Mouse (Mus musculus) CH12.LX (cell line): Measurements from ENCODE around the gene Ppip5k1. TPM values are rescaled to one million over a fixed set of nuclear protein-coding genes. Genes with fewer than 3 reads are reported as not detected.

ENCODE experiments used
- DNase-seq: peaks from one replicate; pipeline ENCODE4 v3.0.0-alpha.2; 2013; ENCODE audit errors: extremely low read depth
- H3K27ac ChIP-seq: 2 replicates; pipeline ENCODE4 v1.5.1; 2012; ENCODE audit warnings: low read depth, mild to moderate bottlenecking, control low read depth, moderate library complexity; ENCODE audit not compliant: insufficient read depth
- H3K27me3 ChIP-seq: replicated peaks from 2 replicates; pipeline ENCODE3; 2012; ENCODE audit warnings: inconsistent platforms
- H3K36me3 ChIP-seq, 2 experiments: replicated peaks in 1 of 2; 2 replicates each; pipeline versions ENCODE3 to v1.6.1; 2012; ENCODE audit warnings: inconsistent platforms in 1 of 2, low read length in 1 of 2, mild to moderate bottlenecking in 1 of 2, mixed read lengths in 1 of 2, moderate library complexity in 1 of 2; ENCODE audit not compliant: control insufficient read depth in 1 of 2, insufficient read depth in 1 of 2
- H3K4me1 ChIP-seq, 2 experiments: 2 replicates each; pipeline ENCODE4 v1.6.1; 2012; ENCODE audit warnings: inconsistent platforms in 1 of 2, moderate library complexity in 1 of 2; ENCODE audit not compliant: insufficient read depth in 2 of 2, control insufficient read depth in 1 of 2
- H3K4me2 ChIP-seq: 2 replicates; pipeline ENCODE4 v1.6.1; 2012; ENCODE audit warnings: low read depth, mild to moderate bottlenecking, control low read depth; ENCODE audit not compliant: poor library complexity, insufficient read depth, severe bottlenecking
- H3K4me3 ChIP-seq, 3 experiments: fragments of 150-350 bp in 1 of 3; sonication (generic) in 1 of 3; replicated peaks in 1 of 3; 2 replicates each; pipeline versions ENCODE3 to v1.5.1; 2011 to 2012; ENCODE audit warnings: low read depth in 2 of 3, low read length in 2 of 3, mild to moderate bottlenecking in 2 of 3, moderate library complexity in 2 of 3, control low read depth in 1 of 3, improper control_type of control experiment in 1 of 3, inconsistent platforms in 1 of 3, mixed read lengths in 1 of 3; ENCODE audit not compliant: poor library complexity in 1 of 3
- H3K79me2 ChIP-seq: replicated peaks from 2 replicates; pipeline ENCODE4 v1.6.1; 2012; ENCODE audit warnings: mild to moderate bottlenecking, moderate library complexity; ENCODE audit not compliant: control insufficient read depth, poor library complexity, insufficient read depth, severe bottlenecking; ENCODE audit errors: extremely low read depth
- H3K9ac ChIP-seq: 2 replicates; pipeline ENCODE4 v1.6.1; 2012; ENCODE audit warnings: low read depth, mild to moderate bottlenecking, control low read depth, moderate library complexity; ENCODE audit not compliant: insufficient read depth
- H3K9me3 ChIP-seq: replicated peaks from 2 replicates; pipeline ENCODE3; 2012; ENCODE audit warnings: low read length, inconsistent platforms, mixed read lengths
- BHLHE40 ChIP-seq: IDR thresholded peaks from 2 replicates; pipeline ENCODE4 v1.6.1; 2011; ENCODE audit warnings: mild to moderate bottlenecking, low read depth, low read length, improper control_type of control experiment
- CHD1 ChIP-seq: IDR thresholded peaks from 2 replicates; pipeline ENCODE4 v1.6.1; 2012; ENCODE audit warnings: low read depth, low read length, improper control_type of control experiment, inconsistent platforms
- ELF1 ChIP-seq: IDR thresholded peaks from 2 replicates; pipeline ENCODE4 v1.6.1; 2014; ENCODE audit warnings: low read depth, mild to moderate bottlenecking, inconsistent platforms, low read length, improper control_type of control experiment
- EP300 ChIP-seq: IDR thresholded peaks from 2 replicates; pipeline ENCODE4 v1.6.1; 2011; ENCODE audit warnings: low read length, improper control_type of control experiment
- ETS1 ChIP-seq: conservative IDR thresholded peaks from 2 replicates; pipeline ENCODE4 v1.6.1; 2012; ENCODE audit warnings: low read depth, mild to moderate bottlenecking, inconsistent platforms, low read length, improper control_type of control experiment, moderate library complexity
- GABPA ChIP-seq: IDR thresholded peaks from 2 replicates; pipeline ENCODE4 v1.6.1; 2012; ENCODE audit warnings: low read depth, low read length, improper control_type of control experiment, inconsistent platforms; ENCODE audit not compliant: insufficient replicate concordance
- HCFC1 ChIP-seq: IDR thresholded peaks from 2 replicates; pipeline ENCODE4 v1.6.1; 2012; ENCODE audit warnings: low read depth, mild to moderate bottlenecking, inconsistent platforms, low read length, improper control_type of control experiment
- JUN ChIP-seq: IDR thresholded peaks from 2 replicates; pipeline ENCODE4 v1.6.1; 2011; ENCODE audit warnings: low read depth, mild to moderate bottlenecking, low read length, improper control_type of control experiment, moderate library complexity; ENCODE audit not compliant: insufficient read depth
- JUND ChIP-seq: conservative IDR thresholded peaks from 2 replicates; pipeline ENCODE4 v1.6.1; 2011; ENCODE audit warnings: low read depth, low read length, improper control_type of control experiment
- MAFK ChIP-seq: IDR thresholded peaks from 2 replicates; pipeline ENCODE4 v1.6.1; 2011; ENCODE audit warnings: low read length, improper control_type of control experiment; ENCODE audit not compliant: insufficient replicate concordance
- MYC ChIP-seq: IDR thresholded peaks from 2 replicates; pipeline ENCODE4 v1.6.1; 2011; ENCODE audit warnings: low read depth, mild to moderate bottlenecking, improper control_type of control experiment, low read length
- NELFE ChIP-seq: IDR thresholded peaks from 2 replicates; pipeline ENCODE4 v1.6.1; 2011; ENCODE audit warnings: low read depth, low read length, improper control_type of control experiment
- PAX5 ChIP-seq: IDR thresholded peaks from 2 replicates; pipeline ENCODE4 v1.6.1; 2012; ENCODE audit warnings: low read length, inconsistent platforms, mixed read lengths
- POLR2AphosphoS2 ChIP-seq: IDR thresholded peaks from 2 replicates; pipeline ENCODE4 v1.6.1; 2011; ENCODE audit warnings: low read depth, low read length, improper control_type of control experiment
- RAD21 ChIP-seq: IDR thresholded peaks from 2 replicates; pipeline ENCODE4 v1.6.1; 2011; ENCODE audit warnings: low read depth, mild to moderate bottlenecking, low read length, improper control_type of control experiment, moderate library complexity
- RCOR1 ChIP-seq: conservative IDR thresholded peaks from 2 replicates; pipeline ENCODE4 v1.6.1; 2012; ENCODE audit warnings: low read depth, mild to moderate bottlenecking, inconsistent platforms, low read length, improper control_type of control experiment
- TBP ChIP-seq: conservative IDR thresholded peaks from 2 replicates; pipeline ENCODE4 v1.6.1; 2011; ENCODE audit warnings: low read depth, low read length, improper control_type of control experiment
- USF1 ChIP-seq: IDR thresholded peaks from 2 replicates; pipeline ENCODE4 v1.6.1; 2014; ENCODE audit warnings: low read depth, mild to moderate bottlenecking, inconsistent platforms, low read length, improper control_type of control experiment
- ZC3H11A ChIP-seq: IDR thresholded peaks from 2 replicates; pipeline ENCODE4 v1.6.1; 2012; ENCODE audit warnings: low read depth, mild to moderate bottlenecking, inconsistent platforms, low read length, improper control_type of control experiment
- ZMIZ1 ChIP-seq: IDR thresholded peaks from 2 replicates; pipeline ENCODE4 v1.6.1; 2012; ENCODE audit warnings: low read depth, mild to moderate bottlenecking, inconsistent platforms, low read length, improper control_type of control experiment
- dilution Hi-C: fragments of 300-500 bp; cut with MboI; formaldehyde crosslinking; loops from 2 replicates; pipeline ENCODE4 v1.14.3; 2020; ENCODE audit warnings: low sequenced_read_pairs; ENCODE audit not compliant: extremely low pct_unique_long_range_greater_than_20kb, extremely low pct_ligation_motif_present
- in situ Hi-C: fragments of 300-500 bp; cut with MboI; formaldehyde crosslinking; loops from 3 replicates; pipeline ENCODE4 v1.14.3; 2019; ENCODE audit warnings: low sequenced_read_pairs, low pct_ligation_motif_present, low pct_unique_long_range_greater_than_20kb, mixed read lengths
- polyA plus RNA-seq: library from polyadenylated mRNA; unstranded; fragments of >175 nt; gene quantifications from 2 replicates; pipeline ENCODE4 v1.2.1, GENCODE M21; 2012; ENCODE audit warnings: low read depth; ENCODE audit not compliant: insufficient read length
- total RNA-seq, 2 experiments: library from RNA; depleted of rRNA; stranded (reverse); fragments of 300-350 nt in 1 of 2; fragments of >200 nt in 1 of 2; gene quantifications; 2 replicates each; pipeline ENCODE4 v1.2.3; 2012 to 2014

The Ppip5k1 gene
- total and polyA plus RNA-seq, 3 experiments = 4.6 to 11.9 (median 10.4) TPM

DNA sequence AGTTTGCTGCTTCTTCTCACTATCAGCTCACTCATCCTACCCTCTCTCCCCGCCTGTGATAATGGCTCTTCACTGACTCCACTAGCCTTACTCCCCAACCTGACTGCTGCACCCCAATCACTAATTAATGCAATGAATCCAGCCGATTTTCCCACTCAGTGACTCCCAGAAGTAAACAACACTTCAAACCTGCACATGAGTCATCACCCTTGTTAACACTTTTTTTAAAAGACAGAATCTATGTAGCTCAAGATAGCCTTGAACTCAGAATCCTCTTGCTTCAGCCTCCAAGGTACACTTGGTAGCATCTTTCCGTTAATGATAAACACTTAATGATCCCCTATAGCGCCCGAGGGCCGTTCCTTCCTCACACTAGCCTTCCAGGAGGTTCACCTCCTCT is 818 bp downstream of the Ppip5k1 start:
- dilution Hi-C loops = no loop called here

DNA sequence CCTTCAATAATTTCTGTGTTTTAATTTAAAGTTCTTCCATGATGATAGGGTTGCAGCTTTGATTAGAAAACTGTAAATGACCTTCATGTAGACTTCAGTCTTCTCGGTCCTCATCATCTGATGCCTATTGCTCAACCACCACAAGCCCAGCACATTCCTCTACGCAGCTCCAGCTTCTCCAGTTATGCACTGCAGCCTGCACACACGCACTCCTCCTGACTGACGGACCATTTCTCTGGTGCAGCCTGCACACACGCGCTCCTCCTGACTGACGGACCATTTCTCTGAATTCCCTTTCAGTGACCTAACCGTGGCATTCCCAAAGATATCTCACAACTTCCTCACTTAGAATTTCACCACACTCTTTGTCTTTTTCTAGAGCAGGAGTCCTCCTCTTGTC is 2.0 kb downstream of the Ppip5k1 start:
- Histone ChIP-seq H3K4me1 (peaks cover 4 to 10% of the 10 kb centered on the region in 2 experiments), H3K9me3 (no peaks in the 10 kb centered on the region), H3K27me3 (peaks cover 26% of the 10 kb centered on the region), H3K27ac (no peak overlapping the region), H3K36me3 (peaks cover 17 to 27% of the 10 kb centered on the region in 2 experiments), H3K4me3 (no peak overlapping the region), H3K4me2 (no peak overlapping the region), H3K9ac (no peak overlapping the region), H3K79me2 (no peaks in the 10 kb centered on the region)
- dilution Hi-C loops (no loop called here), in situ Hi-C loops (no loop called here)
- no peak for DNase-seq
- TF ChIP-seq PAX5 (no peak), POLR2AphosphoS2 (no peak), RAD21 (no peak), TBP (no peak), JUN (no peak), ZC3H11A (no peak), ETS1 (no peak), HCFC1 (no peak), JUND (no peak), MAFK (no peak), NELFE (no peak), BHLHE40 (no peak), USF1 (no peak), MYC (no peak), EP300 (no peak)

More for the DNA sequence above, 818 bp downstream of the Ppip5k1 start:
- Histone ChIP-seq H3K9ac (peak overlapping the region; percentile 74), H3K9me3 (no peaks in the 10 kb centered on the region), H3K27me3 (peaks cover 37% of the 10 kb centered on the region)
- in situ Hi-C loops = no loop called here
- TF ChIP-seq TBP (no peak), RCOR1 (no peak), ELF1 (no peak), CHD1 (no peak), EP300 (no peak), GABPA (no peak), USF1 (no peak), NELFE (no peak), ZC3H11A (no peak), ZMIZ1 (no peak), ETS1 (no peak)
- TF ChIP-seq, all 38 proteins: peak for 0
- no peak for DNase-seq
- Histone ChIP-seq H3K4me2 (peak overlapping the region; percentile 79), H3K4me1 (peaks cover 9 to 18% of the 10 kb centered on the region in 2 experiments), H3K79me2 (no peaks in the 10 kb centered on the region), H3K27ac (no peak overlapping the region), H3K36me3 (peaks cover 8 to 15% of the 10 kb centered on the region in 2 experiments), H3K4me3 (peak overlapping the region; percentile 76 to 81 (median 80))
